ENCODE assay signal across 17 mouse cellular contexts in the genomic region with DNA sequence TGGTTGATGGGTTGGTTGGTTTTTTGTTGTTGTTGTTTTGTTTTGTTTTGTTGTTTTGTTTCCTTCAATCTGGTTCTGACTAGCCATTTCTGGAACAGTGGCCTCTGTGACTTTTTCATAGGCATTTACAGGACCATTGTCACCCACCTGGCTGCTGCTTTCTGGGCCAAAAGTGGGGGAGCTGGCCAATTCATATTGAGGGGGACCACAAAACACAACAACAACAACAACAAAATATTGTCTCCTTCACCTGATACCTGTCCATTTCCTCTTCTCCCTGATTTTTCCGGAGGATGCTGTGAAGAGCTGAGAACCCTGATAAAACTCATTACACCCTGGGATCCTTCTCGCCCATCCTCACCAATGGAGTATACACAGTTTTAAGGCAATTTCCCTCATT. TPM values are rescaled to one million over a fixed set of nuclear protein-coding genes. Genes with fewer than 3 reads are reported as not detected.
DNase-seq lines count a peak whose midpoint lies in the region; ATAC-seq lines count a peak whose summit lies in the region.
"Had no signal": no experiment of that assay in that cellular context is flagged by ENCODE, and none has a peak within 500 bp of the region (broad histone marks: within the 10 kb centered on the region; RNA-seq: fewer than 3 reads in every experiment).

No protein-coding gene starts in this region.

- no peak for ATAC-seq in hindbrain, embryonic 11.5 days (ENCODE audit: low FRiP score)
- ATAC-seq in limb, embryonic 13.5 days (ENCODE audit: low FRiP score, low read depth) = no peak
- ATAC-seq in midbrain, embryonic 16.5 days = no peak

- peaks cover 2% of the 10 kb centered on the region; the same call in 1 of the 2 replicates for H3K4me1 ChIP-seq in hindbrain, embryonic 11.5 days (replicated peaks; ENCODE audit: control insufficient read depth, insufficient read depth, low read length)
- H3K4me1 ChIP-seq in limb, embryonic 13.5 days = peaks cover 50% of the 10 kb centered on the region
- H3K4me1 ChIP-seq in midbrain, embryonic 16.5 days (ENCODE audit: control insufficient read depth, insufficient read depth, low read length) = no peaks in the 10 kb centered on the region

- no peak overlapping the region for H3K27ac ChIP-seq in hindbrain, embryonic 11.5 days (ENCODE audit: low read depth, low read length)
- peak overlapping the region; percentile 92 for H3K27ac ChIP-seq in limb, embryonic 13.5 days
- peak overlapping the region; percentile 94 for H3K27ac ChIP-seq in midbrain, embryonic 16.5 days (ENCODE audit: low read length)
- H3K27ac ChIP-seq: embryonic facial prominence, embryonic 10.5 days; macrophage had no signal

- intact Hi-C loops in heart, postnatal 36 days (cut with DNase I) = loop anchor here (5.0 kb wide), 1 partner anchor 512 kb away; no protein-coding TSS in a partner anchor
- intact Hi-C loops in left cerebral cortex, postnatal 4 days (cut with DNase I) = loop anchor here (2.0 to 10.0 kb wide), 4 partner anchors 224 to 502 kb away; no protein-coding TSS in a partner anchor

- peak overlapping the region; percentile 43 for H3K4me3 ChIP-seq in hindbrain, embryonic 11.5 days (ENCODE audit: low read depth, low read length)
- peak overlapping the region; percentile 71 for H3K4me3 ChIP-seq in limb, embryonic 13.5 days
- H3K4me3 ChIP-seq in midbrain, embryonic 16.5 days (ENCODE audit: low read depth, low read length) = peak overlapping the region; percentile 50
- H3K4me3 ChIP-seq: erythroblast, embryonic 14.5 days; myocyte had no signal

- H3K9ac ChIP-seq in hindbrain, embryonic 11.5 days (ENCODE audit: low read depth, low read length) = no peak overlapping the region; the same call in 1 of the 2 replicates
- peak overlapping the region; percentile 93 for H3K9ac ChIP-seq in limb, embryonic 13.5 days
- peak overlapping the region; percentile 74 for H3K9ac ChIP-seq in midbrain, embryonic 16.5 days (ENCODE audit: low read depth, low read length)

- peak; percentile 60 for DNase-seq in heart, adult 11 months
- DNase-seq in heart, postnatal 36 days = no peak
- peak; percentile 39 for DNase-seq in hindbrain, embryonic 11.5 days (ENCODE audit: low spot score)
- DNase-seq in left cerebral cortex, postnatal 4 days = no peak
- DNase-seq in adrenal gland, postnatal 14 days = no peak
- DNase-seq in lung, postnatal 14 days = no peak
- DNase-seq: cerebellum, postnatal 25 days; kidney, postnatal 36 days; lung, adult 18-20 months had no signal

- no peaks in the 10 kb centered on the region for H3K9me3 ChIP-seq in hindbrain, embryonic 11.5 days (ENCODE audit: control insufficient read depth, low read length)
- H3K9me3 ChIP-seq in limb, embryonic 13.5 days = no peaks in the 10 kb centered on the region
- H3K9me3 ChIP-seq in midbrain, embryonic 16.5 days (replicated peaks; ENCODE audit: control insufficient read depth, low read length, poor library complexity, severe bottlenecking) = no peaks in the 10 kb centered on the region
- H3K9me3 ChIP-seq: embryonic facial prominence, embryonic 10.5 days had no signal

- no peaks in the 10 kb centered on the region for H3K36me3 ChIP-seq in hindbrain, embryonic 11.5 days (ENCODE audit: control insufficient read depth, insufficient read depth, low read length)
- H3K36me3 ChIP-seq in limb, embryonic 13.5 days = no peaks in the 10 kb centered on the region; the same call in 1 of the 2 replicates
- no peaks in the 10 kb centered on the region for H3K36me3 ChIP-seq in midbrain, embryonic 16.5 days (ENCODE audit: control insufficient read depth, insufficient read depth, low read length)
- H3K36me3 ChIP-seq: embryonic facial prominence, embryonic 10.5 days had no signal

- 15% methylated on average over 2 of the region's 2 CpGs for whole genome bisulfite sequencing in hindbrain, embryonic 11.5 days
- WGBS in limb, embryonic 13.5 days = 14% methylated on average over 2 of the region's 2 CpGs
- 6% methylated on average over 2 of the region's 2 CpGs for WGBS in midbrain, embryonic 16.5 days

- H3K4me2 ChIP-seq in hindbrain, embryonic 11.5 days (replicated peaks; ENCODE audit: low read depth, low read length) = no peak overlapping the region
- H3K4me2 ChIP-seq in limb, embryonic 13.5 days (replicated peaks) = peak overlapping the region; percentile 81
- H3K4me2 ChIP-seq in midbrain, embryonic 16.5 days (ENCODE audit: low read length) = peak overlapping the region; percentile 71

- peaks cover 66% of the 10 kb centered on the region for H3K27me3 ChIP-seq in hindbrain, embryonic 11.5 days (ENCODE audit: control insufficient read depth, insufficient read depth, low read length)
- peaks cover 36% of the 10 kb centered on the region for H3K27me3 ChIP-seq in limb, embryonic 13.5 days
- peaks cover 24% of the 10 kb centered on the region for H3K27me3 ChIP-seq in midbrain, embryonic 16.5 days (ENCODE audit: control insufficient read depth, insufficient read depth, low read depth, low read length)
- H3K27me3 ChIP-seq: CH12.LX had no signal

RNA-seq across cellular contexts. Expression of a gene that starts 9.1 kb away (rescaled TPM):
- not detected for total RNA-seq in heart, postnatal 36 days (2021)
- 31.4 and 32.1 TPM in 2 replicates for polyA plus RNA-seq in hindbrain, embryonic 11.5 days (2014; fragmentation: Nextera tagmentation; extraction: Ambion mirVana)
- polyA plus RNA-seq in limb, embryonic 13.5 days (2015; fragmentation: Nextera tagmentation; extraction: Ambion mirVana) = 34.5 and 40.2 TPM in 2 replicates
- 127 and 159 TPM in 2 replicates for polyA plus RNA-seq in midbrain, embryonic 16.5 days (2015; fragmentation: Nextera tagmentation; extraction: Ambion mirVana)
- total RNA-seq in left cerebral cortex, postnatal 4 days (2021) = 1 to 10 TPM; 1.8 to 4.9 TPM
- 0.15 and 0.30 TPM in 2 replicates for total RNA-seq in adrenal gland, postnatal 14 days (2021)
- polyA plus RNA-seq: erythroblast, embryonic 14.5 days; kidney, adult 2 months; macrophage had no signal

RNA-seq across cellular contexts. Expression of a gene that starts 17.4 kb away (rescaled TPM):
- 10 to 100 TPM; 10.8 to 15.2 TPM for total RNA-seq in heart, postnatal 36 days (2021)
- polyA plus RNA-seq in hindbrain, embryonic 11.5 days (2014; fragmentation: Nextera tagmentation; extraction: Ambion mirVana) = 42.4 and 44.6 TPM in 2 replicates
- polyA plus RNA-seq in limb, embryonic 13.5 days (2015; fragmentation: Nextera tagmentation; extraction: Ambion mirVana) = 44.1 and 46.0 TPM in 2 replicates
- 35.9 and 36.3 TPM in 2 replicates for polyA plus RNA-seq in midbrain, embryonic 16.5 days (2015; fragmentation: Nextera tagmentation; extraction: Ambion mirVana)
- total RNA-seq in left cerebral cortex, postnatal 4 days (2021) = 10 to 100 TPM; 14.7 to 17.2 TPM
- 15.9 and 21.0 TPM in 2 replicates for total RNA-seq in adrenal gland, postnatal 14 days (2021)

Comparison
In these comparisons a context has a peak if more than half of its experiments do, and no peak if none do; other contexts are left out.
1. DNase-seq: peak in heart, adult 11 months (single experiment) and hindbrain, embryonic 11.5 days (single experiment); none in heart, postnatal 36 days (0 of 2), left cerebral cortex, postnatal 4 days (single experiment), adrenal gland, postnatal 14 days (single experiment) and lung, postnatal 14 days (single experiment).
2. Peak in every context shown above with its lines, with median percentiles within 50 percentile points of each other: H3K4me3 ChIP-seq.